9 mouse cellular contexts compared by ENCODE assay signal in the genomic region with DNA sequence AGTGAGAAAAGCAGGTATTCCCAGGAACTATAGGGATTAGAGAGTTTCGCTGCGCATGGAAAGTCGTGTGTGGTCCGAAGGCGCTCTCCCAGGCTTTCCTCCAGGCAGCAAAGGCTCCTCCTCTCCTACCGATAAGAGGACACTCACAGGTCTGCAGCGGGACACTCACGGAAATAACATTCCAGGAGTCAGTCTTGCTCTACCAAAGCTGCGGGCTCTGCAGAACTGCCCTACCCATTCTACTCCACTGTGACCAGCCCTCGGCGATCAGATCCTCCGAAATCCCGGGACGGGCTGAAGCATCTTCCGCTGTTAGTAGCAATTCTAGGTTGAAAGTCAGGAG. TPM values are rescaled to one million over a fixed set of nuclear protein-coding genes. Genes with fewer than 3 reads are reported as not detected.
DNase-seq lines count a peak whose midpoint lies in the region; ATAC-seq lines count a peak whose summit lies in the region.
"Had no signal": no experiment of that assay in that cellular context is flagged by ENCODE, and none has a peak within 500 bp of the region (broad histone marks: within the 10 kb centered on the region; RNA-seq: fewer than 3 reads in every experiment).

No protein-coding gene starts in this region.

- no peaks in the 10 kb centered on the region for H3K9me3 ChIP-seq in heart, embryonic 10.5 days
- no peaks in the 10 kb centered on the region for H3K9me3 ChIP-seq in heart, embryonic 16.5 days (replicated peaks; ENCODE audit: control insufficient read depth, low read length)
- no peaks in the 10 kb centered on the region; the same call in 1 of the 2 replicates for H3K9me3 ChIP-seq in liver, embryonic 15.5 days (replicated peaks)

- H3K27me3 ChIP-seq in heart, embryonic 10.5 days (ENCODE audit: insufficient read depth, poor library complexity, severe bottlenecking), result peaks cover 61% of the 10 kb centered on the region
- peaks cover 21% of the 10 kb centered on the region for H3K27me3 ChIP-seq in heart, embryonic 16.5 days (ENCODE audit: control insufficient read depth, insufficient read depth, low read length)
- H3K27me3 ChIP-seq in liver, embryonic 15.5 days, result peaks cover 53% of the 10 kb centered on the region

- peak overlapping the region; percentile 63 for H3K4me3 ChIP-seq in heart, embryonic 10.5 days
- H3K4me3 ChIP-seq in heart, embryonic 16.5 days (ENCODE audit: low read length), result peak overlapping the region; percentile 57
- peak overlapping the region; percentile 39 for H3K4me3 ChIP-seq in liver, embryonic 15.5 days (replicated peaks)

- peak overlapping the region; percentile 53 for H3K9ac ChIP-seq in heart, embryonic 16.5 days (ENCODE audit: low read length)
- no peak overlapping the region; the same call in 1 of the 2 replicates for H3K9ac ChIP-seq in liver, embryonic 15.5 days

- H3K36me3 ChIP-seq in heart, embryonic 10.5 days, result no peaks in the 10 kb centered on the region
- H3K36me3 ChIP-seq in heart, embryonic 16.5 days (ENCODE audit: control insufficient read depth, insufficient read depth), result no peaks in the 10 kb centered on the region
- no peaks in the 10 kb centered on the region for H3K36me3 ChIP-seq in liver, embryonic 15.5 days (replicated peaks)

- H3K27ac ChIP-seq in heart, embryonic 10.5 days, result no peak overlapping the region
- H3K27ac ChIP-seq in heart, embryonic 16.5 days (ENCODE audit: low read length), result no peak overlapping the region
- no peak overlapping the region for H3K27ac ChIP-seq in liver, embryonic 15.5 days (replicated peaks)

- DNase-seq in heart, embryonic 10.5 days (ENCODE audit: low spot score), result peak; percentile 78
- no peak for DNase-seq in heart, postnatal 4 days
- DNase-seq in ZHBTc4 (ENCODE audit: low read depth, low spot score), result peak; percentile 28
- no peak for DNase-seq in thymus, postnatal 0 days (ENCODE audit: low spot score)
- DNase-seq in T-cell, adult 2 months (ENCODE audit: low spot score), result no peak
- DNase-seq in layer of hippocampus, postnatal 36 days, result no peak

- ATAC-seq in heart, embryonic 16.5 days (replicated peaks; ENCODE audit: extremely low read depth, insufficient read depth, low FRiP score), result peak; percentile 10; the same call in 1 of the 2 replicates
- no peak for ATAC-seq in liver, embryonic 15.5 days (ENCODE audit: insufficient read depth)

- H3K4me2 ChIP-seq in heart, embryonic 16.5 days (ENCODE audit: low read depth, low read length), result peak overlapping the region; percentile 85
- H3K4me2 ChIP-seq in liver, embryonic 15.5 days, result peak overlapping the region; percentile 69

- H3K4me1 ChIP-seq in heart, embryonic 10.5 days, result peaks cover 20% of the 10 kb centered on the region
- H3K4me1 ChIP-seq in heart, embryonic 16.5 days (ENCODE audit: control insufficient read depth, insufficient read depth, low read length), result peaks cover 9% of the 10 kb centered on the region
- H3K4me1 ChIP-seq in liver, embryonic 15.5 days (replicated peaks), result peaks cover 29% of the 10 kb centered on the region

- 1% methylated on average over 15 of the region's 15 CpGs for WGBS in heart, embryonic 10.5 days
- 2% methylated on average over 15 of the region's 15 CpGs for whole genome bisulfite sequencing in heart, embryonic 16.5 days
- WGBS in liver, embryonic 15.5 days (ENCODE audit: insufficient replicate concordance), result 1% methylated on average over 15 of the region's 15 CpGs

RNA-seq across cellular contexts. Expression of gene Kcne3, which starts 2.6 kb away (rescaled TPM):
- 4.2 and 5.9 TPM in 2 replicates for polyA plus RNA-seq in heart, embryonic 10.5 days (2016; fragmentation: Nextera tagmentation; extraction: Ambion mirVana)
- total RNA-seq in heart, postnatal 4 days (2021), result 1 to 10 TPM; 1.8 to 3.8 TPM
- 9.3 and 9.5 TPM in 2 replicates for polyA plus RNA-seq in heart, embryonic 16.5 days (2015; fragmentation: Nextera tagmentation; extraction: Ambion mirVana)
- polyA plus RNA-seq in liver, embryonic 15.5 days (2015; fragmentation: Nextera tagmentation; extraction: Ambion mirVana), result 1.2 and 1.8 TPM in 2 replicates
- 1.7 and 2.3 TPM in 2 replicates for polyA plus RNA-seq in thymus, postnatal 0 days (2015; fragmentation: Nextera tagmentation; extraction: Ambion mirVana)
- not detected for total RNA-seq in layer of hippocampus, postnatal 36 days (2021)
- total RNA-seq: CH12.LX had no signal

RNA-seq across cellular contexts. Expression of gene Lipt2, which starts 19.8 kb away (rescaled TPM):
- polyA plus RNA-seq in heart, embryonic 10.5 days (2016; fragmentation: Nextera tagmentation; extraction: Ambion mirVana), result 13.1 and 20.9 TPM in 2 replicates
- total RNA-seq in heart, postnatal 4 days (2021), result 1 to 10 TPM; 6.8 to 7.7 TPM
- polyA plus RNA-seq in heart, embryonic 16.5 days (2015; fragmentation: Nextera tagmentation; extraction: Ambion mirVana), result 11.6 and 11.9 TPM in 2 replicates
- polyA plus RNA-seq in liver, embryonic 15.5 days (2015; fragmentation: Nextera tagmentation; extraction: Ambion mirVana), result 4.2 and 5.4 TPM in 2 replicates
- polyA plus RNA-seq in thymus, postnatal 0 days (2015; fragmentation: Nextera tagmentation; extraction: Ambion mirVana), result 8.3 and 9.0 TPM in 2 replicates
- 1 to 10 TPM; 5.7 to 7.1 TPM for total RNA-seq in layer of hippocampus, postnatal 36 days (2021)

RNA-seq across cellular contexts. Expression of gene Pgm2l1, which starts 48.3 kb away (rescaled TPM):
- 0.94 and 1.4 TPM in 2 replicates for polyA plus RNA-seq in heart, embryonic 10.5 days (2016; fragmentation: Nextera tagmentation; extraction: Ambion mirVana)
- total RNA-seq in heart, postnatal 4 days (2021), result 1 to 10 TPM; 5.6 to 6.1 TPM
- 1.3 and 1.5 TPM in 2 replicates for polyA plus RNA-seq in heart, embryonic 16.5 days (2015; fragmentation: Nextera tagmentation; extraction: Ambion mirVana)
- 1.4 and 1.8 TPM in 2 replicates for polyA plus RNA-seq in liver, embryonic 15.5 days (2015; fragmentation: Nextera tagmentation; extraction: Ambion mirVana)
- 3.3 and 3.9 TPM in 2 replicates for polyA plus RNA-seq in thymus, postnatal 0 days (2015; fragmentation: Nextera tagmentation; extraction: Ambion mirVana)
- 100 to 1,000 TPM; 282 to 309 TPM for total RNA-seq in layer of hippocampus, postnatal 36 days (2021)

RNA-seq across cellular contexts. Expression of gene Pold3, which starts 57.5 kb away (rescaled TPM):
- polyA plus RNA-seq in heart, embryonic 10.5 days (2016; fragmentation: Nextera tagmentation; extraction: Ambion mirVana), result 51.3 and 69.9 TPM in 2 replicates
- 10 to 100 TPM; 28.9 to 29.1 TPM for total RNA-seq in heart, postnatal 4 days (2021)
- 33.4 and 36.6 TPM in 2 replicates for polyA plus RNA-seq in heart, embryonic 16.5 days (2015; fragmentation: Nextera tagmentation; extraction: Ambion mirVana)
- 41.6 and 43.7 TPM in 2 replicates for polyA plus RNA-seq in liver, embryonic 15.5 days (2015; fragmentation: Nextera tagmentation; extraction: Ambion mirVana)
- 53.2 and 57.2 TPM in 2 replicates for polyA plus RNA-seq in thymus, postnatal 0 days (2015; fragmentation: Nextera tagmentation; extraction: Ambion mirVana)
- total RNA-seq in layer of hippocampus, postnatal 36 days (2021), result 10 to 100 TPM; 32.1 to 33.5 TPM

Comparison
In these comparisons a context has a peak if more than half of its experiments do, and no peak if none do; other contexts are left out.
1. DNase-seq: peak in heart, embryonic 10.5 days (single experiment) and ZHBTc4 (single experiment); none in heart, postnatal 4 days (single experiment), thymus, postnatal 0 days (single experiment), T-cell, adult 2 months (single experiment) and layer of hippocampus, postnatal 36 days (0 of 2).
2. Peak in every context shown above with its lines, with median percentiles within 50 percentile points of each other: H3K4me3 ChIP-seq.